Mouse (Mus musculus): ENCODE data around the gene Gdpd5. TPM values are rescaled to one million over a fixed set of nuclear protein-coding genes. Genes with fewer than 3 reads are reported as not detected.

Gene Gdpd5
- polyA plus RNA-seq, 1 experiment from 2014 or later: 8.1 TPM

DNA sequence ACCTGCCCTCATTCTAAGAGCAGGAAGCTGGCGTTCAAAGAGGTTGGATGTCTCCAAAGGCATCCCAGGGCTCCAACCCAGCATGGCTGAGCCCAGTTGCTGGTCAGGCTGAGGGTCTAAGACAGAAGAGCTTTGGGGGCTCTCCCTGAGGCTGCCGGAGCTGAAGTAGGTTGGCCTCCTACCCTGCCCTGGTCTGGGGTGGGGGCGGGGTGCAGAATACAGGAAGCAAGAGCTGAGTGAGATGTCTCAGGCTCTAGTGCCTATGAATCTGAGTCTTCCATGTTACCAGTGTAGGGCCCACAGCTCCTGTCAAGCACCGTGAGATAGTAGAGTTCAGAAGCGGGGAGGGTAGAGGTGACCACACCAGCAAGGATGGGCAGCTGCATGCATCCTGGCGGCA lies 51.6 kb downstream of the Gdpd5 start:
- Histone ChIP-seq H3K4me3 (ENCODE audit: low read depth, low read length) (no peak overlapping the region), H3K27ac (replicated peaks) (no peak overlapping the region), H3K9me3 (ENCODE audit: control insufficient read depth, low read length) (no peaks in the 10 kb centered on the region), H3K27me3 (ENCODE audit: control insufficient read depth, insufficient read depth, low read length) (no peaks in the 10 kb centered on the region), H3K4me2 (replicated peaks; ENCODE audit: low read depth) (no peak overlapping the region), H3K4me1 (replicated peaks; ENCODE audit: control insufficient read depth, insufficient read depth) (no peaks in the 10 kb centered on the region), H3K36me3 (ENCODE audit: control insufficient read depth, insufficient read depth, low read length) (no peaks in the 10 kb centered on the region), H3K9ac (ENCODE audit: low read length) (no peak overlapping the region)
- no peak for TF ChIP-seq CTCF (IDR thresholded peaks at IDR 0.05; ENCODE audit: low read depth)
- TF ChIP-seq EP300 (optimal IDR thresholded peaks at IDR 0.05): no peak
- no peak for DNase-seq (ENCODE audit: low spot score)
- WGBS: 89% methylated on average over 6 of the region's 6 CpGs
- ATAC-seq (ENCODE audit: low FRiP score, low TSS enrichment): no peak

DNA sequence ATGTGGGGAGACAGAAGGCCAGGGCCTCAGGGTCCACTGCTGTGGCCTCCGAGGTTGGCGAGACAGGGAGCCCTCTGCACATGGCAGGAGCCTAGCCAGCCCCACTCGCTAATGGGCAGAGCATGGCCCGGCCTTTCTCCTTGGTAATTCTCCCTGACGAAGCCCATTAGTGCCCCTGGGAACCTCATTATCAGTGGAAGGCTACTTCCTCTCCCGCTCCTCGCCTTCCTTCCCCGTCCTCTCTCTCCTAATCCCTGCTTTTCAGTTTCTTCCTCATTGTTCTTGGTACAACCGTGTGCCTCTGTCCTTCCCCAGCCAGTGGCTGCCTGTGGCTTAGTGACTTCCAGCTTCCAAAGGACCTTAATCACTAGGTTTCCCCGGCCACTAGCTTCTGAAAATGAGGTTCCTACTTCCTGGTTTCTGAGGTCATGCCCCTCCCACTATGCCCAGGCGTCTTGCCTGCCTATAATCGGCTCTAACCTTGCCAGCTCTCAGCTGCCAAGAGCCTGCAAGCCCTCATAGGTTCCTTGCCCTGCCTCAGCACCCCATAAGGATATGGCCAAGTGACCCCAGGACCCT lies 53.5 kb downstream of the Gdpd5 start:
- Histone ChIP-seq H3K4me2 (replicated peaks; ENCODE audit: low read depth) (no peak overlapping the region), H3K4me1 (replicated peaks; ENCODE audit: control insufficient read depth, insufficient read depth) (no peaks in the 10 kb centered on the region), H3K4me3 (ENCODE audit: low read depth, low read length) (no peak overlapping the region), H3K27ac (replicated peaks) (peak overlapping the region; percentile 53; the same call in 1 of the 2 replicates), H3K9ac (ENCODE audit: low read length) (peak overlapping the region; percentile 13; the same call in 1 of the 2 replicates), H3K9me3 (ENCODE audit: control insufficient read depth, low read length) (no peaks in the 10 kb centered on the region), H3K27me3 (ENCODE audit: control insufficient read depth, insufficient read depth, low read length) (no peaks in the 10 kb centered on the region), H3K36me3 (ENCODE audit: control insufficient read depth, insufficient read depth, low read length) (no peaks in the 10 kb centered on the region)
- ATAC-seq (ENCODE audit: low FRiP score, low TSS enrichment) (peak; percentile 69), DNase-seq (ENCODE audit: low spot score) (peak; percentile 71)
- WGBS: 50% methylated on average over 12 of the region's 12 CpGs
- no peak for TF ChIP-seq CTCF (IDR thresholded peaks at IDR 0.05; ENCODE audit: low read depth)
- TF ChIP-seq EP300 (optimal IDR thresholded peaks at IDR 0.05): no peak

DNA sequence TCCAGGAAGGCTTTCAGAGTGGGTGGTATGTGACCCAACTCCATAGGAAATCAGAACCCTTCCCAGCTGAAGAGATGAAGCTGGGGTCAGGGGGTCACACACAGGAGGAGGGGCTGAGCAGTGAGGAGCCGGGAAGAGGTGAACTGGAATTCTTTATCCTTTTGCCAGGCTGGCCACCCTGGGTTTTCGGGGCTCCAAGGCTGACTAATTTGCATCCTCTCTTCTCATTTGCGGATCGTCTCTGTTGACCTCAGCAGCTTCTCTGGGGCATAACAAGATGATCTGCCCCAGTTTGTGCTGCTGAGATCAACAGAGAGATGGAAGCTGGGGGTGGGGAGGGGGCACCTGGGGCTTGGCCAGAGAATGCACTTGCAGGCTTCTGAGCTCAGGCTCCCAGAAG lies 55.3 kb downstream of the Gdpd5 start:
- no peaks in the 10 kb centered on the region for H3K27me3 ChIP-seq (ENCODE audit: control insufficient read depth, insufficient read depth, low read length)
- WGBS: 40% methylated on average over 4 of the region's 4 CpGs
- DNase-seq (ENCODE audit: low spot score) (no peak), ATAC-seq (ENCODE audit: low FRiP score, low TSS enrichment) (no peak)
- H3K36me3 ChIP-seq (ENCODE audit: control insufficient read depth, insufficient read depth, low read length): no peaks in the 10 kb centered on the region
- no peak overlapping the region for H3K4me2 ChIP-seq (replicated peaks; ENCODE audit: low read depth)
- H3K27ac ChIP-seq (replicated peaks): no peak overlapping the region
- H3K9me3 ChIP-seq (ENCODE audit: control insufficient read depth, low read length): no peaks in the 10 kb centered on the region
- TF ChIP-seq EP300 (optimal IDR thresholded peaks at IDR 0.05) (no peak), CTCF (IDR thresholded peaks at IDR 0.05; ENCODE audit: low read depth) (no peak)
- H3K4me3 ChIP-seq (ENCODE audit: low read depth, low read length): no peak overlapping the region
- H3K4me1 ChIP-seq (replicated peaks; ENCODE audit: control insufficient read depth, insufficient read depth): 0 out of 2 replicates have a peak, but pooled peaks cover 2% of the 10 kb centered on the region
- no peak overlapping the region for H3K9ac ChIP-seq (ENCODE audit: low read length)

DNA sequence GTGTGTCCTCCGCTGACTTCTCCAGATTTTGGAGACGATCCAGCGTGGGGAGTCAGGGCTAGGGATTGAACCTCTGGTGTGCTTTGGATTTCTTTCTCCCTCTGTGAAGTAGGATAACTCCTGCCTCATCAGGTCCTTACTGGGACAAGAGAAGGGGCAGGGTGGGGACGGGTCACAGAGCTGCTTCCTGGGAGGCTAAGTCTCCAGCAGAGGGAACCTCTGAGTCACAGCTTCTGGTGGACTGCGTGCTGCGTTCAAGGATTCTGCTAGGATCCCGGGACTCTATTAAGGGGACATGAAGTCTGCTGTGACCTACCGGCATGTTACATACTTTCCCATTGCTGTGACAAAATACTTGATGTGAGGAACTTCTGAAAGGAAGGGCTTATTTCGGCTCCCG lies 57.7 kb downstream of the Gdpd5 start:
- DNase-seq (ENCODE audit: low spot score) (no peak), ATAC-seq (ENCODE audit: low FRiP score, low TSS enrichment) (no peak)
- no peak overlapping the region for H3K4me2 ChIP-seq (replicated peaks; ENCODE audit: low read depth)
- H3K9me3 ChIP-seq (ENCODE audit: control insufficient read depth, low read length): no peaks in the 10 kb centered on the region
- no peak for TF ChIP-seq EP300 (optimal IDR thresholded peaks at IDR 0.05)
- TF ChIP-seq CTCF (IDR thresholded peaks at IDR 0.05; ENCODE audit: low read depth): peak; percentile 53
- no peak overlapping the region for H3K9ac ChIP-seq (ENCODE audit: low read length)
- H3K27me3 ChIP-seq (ENCODE audit: control insufficient read depth, insufficient read depth, low read length): no peaks in the 10 kb centered on the region
- H3K36me3 ChIP-seq (ENCODE audit: control insufficient read depth, insufficient read depth, low read length): no peaks in the 10 kb centered on the region
- no peak overlapping the region for H3K4me3 ChIP-seq (ENCODE audit: low read depth, low read length)
- no peak overlapping the region for H3K27ac ChIP-seq (replicated peaks)
- 72% methylated on average over 10 of the region's 10 CpGs for WGBS
- 0 out of 2 replicates have a peak, but pooled peaks cover 6% of the 10 kb centered on the region for H3K4me1 ChIP-seq (replicated peaks; ENCODE audit: control insufficient read depth, insufficient read depth)

DNA sequence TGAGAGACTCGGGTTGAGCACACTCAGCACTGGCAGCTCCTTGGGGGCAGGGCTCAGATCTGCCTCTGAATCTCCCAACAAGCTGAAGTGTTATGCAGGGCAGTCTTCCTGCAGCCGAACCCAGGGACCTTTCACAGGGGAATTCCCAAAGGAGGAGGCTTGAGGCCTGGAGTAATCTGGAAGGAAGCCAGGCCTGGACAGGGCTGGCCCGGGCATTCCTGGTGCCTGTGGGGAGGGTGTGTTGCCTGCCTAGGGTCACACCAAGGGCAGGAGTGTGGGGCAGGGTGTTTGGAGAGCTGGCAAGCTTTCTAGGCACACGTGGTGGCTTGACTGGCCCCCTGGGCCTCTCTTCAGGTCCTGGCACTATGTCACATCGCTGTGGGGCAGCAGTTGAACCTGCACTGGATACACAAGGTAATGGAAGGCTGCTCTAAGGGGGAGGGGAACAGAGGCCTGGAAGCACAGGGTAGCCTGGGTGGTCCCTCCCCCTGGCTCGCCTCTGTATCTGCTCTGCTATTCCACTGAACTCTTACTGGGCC lies 60.4 kb downstream of the Gdpd5 start:
- Histone ChIP-seq H3K4me3 (ENCODE audit: low read depth, low read length) (no peak overlapping the region), H3K4me1 (replicated peaks; ENCODE audit: control insufficient read depth, insufficient read depth) (0 out of 2 replicates have a peak, but pooled peaks cover 6% of the 10 kb centered on the region), H3K9me3 (ENCODE audit: control insufficient read depth, low read length) (no peaks in the 10 kb centered on the region), H3K36me3 (ENCODE audit: control insufficient read depth, insufficient read depth, low read length) (no peaks in the 10 kb centered on the region), H3K9ac (ENCODE audit: low read length) (peak overlapping the region; percentile 41), H3K27me3 (ENCODE audit: control insufficient read depth, insufficient read depth, low read length) (no peaks in the 10 kb centered on the region), H3K27ac (replicated peaks) (peak overlapping the region; percentile 49), H3K4me2 (replicated peaks; ENCODE audit: low read depth) (no peak overlapping the region)
- peak; percentile 94 for ATAC-seq (ENCODE audit: low FRiP score, low TSS enrichment)
- WGBS: 5% methylated on average over 6 of the region's 6 CpGs
- peak; percentile 91 for DNase-seq (ENCODE audit: low spot score)
- TF ChIP-seq EP300 (optimal IDR thresholded peaks at IDR 0.05): no peak
- no peak for TF ChIP-seq CTCF (IDR thresholded peaks at IDR 0.05; ENCODE audit: low read depth)

DNA sequence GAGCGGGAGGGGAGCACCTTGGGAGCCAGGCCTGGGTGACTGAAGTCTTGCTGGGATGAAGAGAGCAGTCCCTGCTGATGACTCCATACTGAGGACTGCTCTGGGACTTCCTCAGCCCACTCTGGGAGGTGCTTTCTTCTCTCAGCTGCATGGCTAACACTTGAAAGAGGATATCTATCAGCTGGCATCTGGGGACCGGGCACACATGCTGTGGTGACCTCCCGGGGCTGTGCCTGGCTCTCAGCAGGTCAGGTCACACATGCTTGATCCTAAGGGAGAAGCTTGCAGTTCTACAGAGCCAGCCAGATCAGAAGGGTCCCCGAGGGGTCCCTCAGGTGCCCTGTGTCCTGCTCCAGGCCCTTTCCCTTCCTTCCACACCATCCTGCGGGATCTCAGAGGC lies 62.0 kb downstream of the Gdpd5 start:
- TF ChIP-seq CTCF (IDR thresholded peaks at IDR 0.05; ENCODE audit: low read depth): no peak
- no peak for TF ChIP-seq EP300 (optimal IDR thresholded peaks at IDR 0.05)
- Histone ChIP-seq H3K4me2 (replicated peaks; ENCODE audit: low read depth) (no peak overlapping the region), H3K9ac (ENCODE audit: low read length) (no peak overlapping the region), H3K9me3 (ENCODE audit: control insufficient read depth, low read length) (no peaks in the 10 kb centered on the region), H3K4me1 (replicated peaks; ENCODE audit: control insufficient read depth, insufficient read depth) (0 out of 2 replicates have a peak, but pooled peaks cover 6% of the 10 kb centered on the region), H3K36me3 (ENCODE audit: control insufficient read depth, insufficient read depth, low read length) (no peaks in the 10 kb centered on the region), H3K4me3 (ENCODE audit: low read depth, low read length) (no peak overlapping the region), H3K27me3 (ENCODE audit: control insufficient read depth, insufficient read depth, low read length) (no peaks in the 10 kb centered on the region), H3K27ac (replicated peaks) (no peak overlapping the region)
- WGBS: 52% methylated on average over 5 of the region's 5 CpGs
- ATAC-seq (ENCODE audit: low FRiP score, low TSS enrichment) (no peak), DNase-seq (ENCODE audit: low spot score) (no peak)
